Mouse (Mus musculus): Measurements from ENCODE around the gene Plp2.
A peak's percentile ranks its signal among the peaks of the same experiment; 100 is the strongest.

The Plp2 gene

GRCm38 (mm10) chrX:7662936-7663335 is 8.3 kb downstream of the Plp2 start:
- no peak for DNase-seq (ENCODE audit: low read depth, low spot score)

DNA sequence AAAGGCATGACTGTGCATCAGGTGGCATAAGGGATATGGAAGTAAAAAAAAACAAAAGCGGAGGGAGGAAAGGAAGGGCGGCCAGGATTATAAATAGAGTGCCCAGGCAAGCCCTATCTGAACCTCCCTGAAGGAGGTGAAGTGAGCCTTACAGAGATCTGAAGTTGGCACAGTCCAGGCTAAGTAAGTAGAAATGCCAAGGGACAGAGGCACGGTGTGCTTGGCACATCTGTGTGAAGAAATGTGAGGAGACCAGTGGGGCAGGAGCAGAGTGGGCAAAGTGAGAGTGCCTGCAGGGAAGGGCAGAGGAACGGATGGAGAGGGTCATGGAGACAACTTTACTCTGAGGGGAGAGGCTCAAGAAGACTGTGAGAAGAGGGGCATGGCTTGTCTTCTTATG is 10.1 kb downstream of the Plp2 start:
- DNase-seq (ENCODE audit: low read depth, low spot score): no peak

- peak; percentile 49 for DNase-seq (ENCODE audit: low read depth, low spot score)
Observed at GRCm38 (mm10) chrX:7658785-7659589, 12.2 kb downstream of the Plp2 start.

DNA sequence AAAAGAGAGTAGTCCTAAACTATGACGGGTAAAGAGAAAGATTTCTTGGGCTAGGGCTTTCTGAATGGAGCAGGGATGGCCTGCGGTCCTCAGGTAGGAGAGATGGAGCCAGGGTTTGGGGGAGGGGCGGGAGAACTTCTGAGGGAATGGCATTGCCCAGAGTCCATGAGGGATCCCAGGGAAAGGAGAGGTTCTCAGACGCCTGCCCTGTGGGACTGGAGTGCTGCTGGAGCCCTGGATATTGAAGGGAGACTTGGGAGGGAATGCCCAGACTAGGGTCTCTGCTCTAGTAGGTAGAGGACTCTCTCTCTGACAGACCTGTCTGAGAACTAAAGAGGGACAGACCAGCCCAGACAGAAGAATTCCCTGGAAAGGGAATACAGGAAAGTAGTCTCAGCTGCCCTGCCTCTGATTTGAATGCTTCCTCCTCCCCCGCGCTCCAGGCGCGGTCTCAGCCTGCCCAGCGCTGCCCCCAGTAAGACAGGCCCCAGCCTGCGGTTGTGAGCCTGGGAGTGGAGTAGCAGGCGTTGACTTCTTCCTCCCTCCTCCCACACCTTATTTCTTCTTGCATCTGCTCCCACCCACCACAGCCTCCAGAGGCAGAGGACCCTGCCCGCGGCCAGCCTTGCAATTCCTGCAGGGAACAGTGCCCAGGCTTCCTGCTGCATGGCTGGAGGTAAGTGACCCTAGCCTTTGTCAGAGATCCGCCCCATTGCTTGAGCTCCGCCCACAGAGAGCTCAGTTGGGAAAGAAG is 13.0 kb downstream of the Plp2 start:
- peak; percentile 70 for DNase-seq (ENCODE audit: low read depth, low spot score)

GRCm38 (mm10) chrX:7657221-7657639 is 14.0 kb downstream of the Plp2 start, which contains the start of gene Prickle3:
Prickle3 (plus strand) TSS chrX:7657260.
- DNase-seq (ENCODE audit: low read depth, low spot score): peak; percentile 52

GRCm38 (mm10) chrX:7648671-7649304 is 22.4 kb downstream of the Plp2 start:
- DNase-seq (ENCODE audit: low read depth, low spot score): peak; percentile 99

DNA sequence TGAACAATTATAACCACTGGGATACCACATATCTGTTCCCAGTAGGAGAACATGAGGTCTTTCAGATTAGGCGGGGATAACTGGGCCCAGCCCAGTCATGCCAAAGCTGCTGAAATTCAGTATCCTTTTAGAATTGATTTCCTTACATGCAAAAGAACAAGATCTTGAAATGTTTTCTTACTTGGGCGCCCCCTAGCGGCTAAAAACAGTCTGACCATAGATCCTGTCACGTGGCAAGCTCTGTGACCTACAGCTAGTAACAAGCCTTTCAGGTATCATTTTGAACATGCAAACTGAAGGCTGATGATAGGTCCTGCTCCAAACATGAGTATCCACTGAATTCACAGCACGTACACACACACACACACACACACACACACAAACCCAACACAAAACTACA is 25.8 kb downstream of the Plp2 start:
- DNase-seq (ENCODE audit: low read depth, low spot score): peak; percentile 85

- peak; percentile 11 for DNase-seq (ENCODE audit: low read depth, low spot score)
Observed at GRCm38 (mm10) chrX:7640785-7641184, 30.4 kb downstream of the Plp2 start.

DNA sequence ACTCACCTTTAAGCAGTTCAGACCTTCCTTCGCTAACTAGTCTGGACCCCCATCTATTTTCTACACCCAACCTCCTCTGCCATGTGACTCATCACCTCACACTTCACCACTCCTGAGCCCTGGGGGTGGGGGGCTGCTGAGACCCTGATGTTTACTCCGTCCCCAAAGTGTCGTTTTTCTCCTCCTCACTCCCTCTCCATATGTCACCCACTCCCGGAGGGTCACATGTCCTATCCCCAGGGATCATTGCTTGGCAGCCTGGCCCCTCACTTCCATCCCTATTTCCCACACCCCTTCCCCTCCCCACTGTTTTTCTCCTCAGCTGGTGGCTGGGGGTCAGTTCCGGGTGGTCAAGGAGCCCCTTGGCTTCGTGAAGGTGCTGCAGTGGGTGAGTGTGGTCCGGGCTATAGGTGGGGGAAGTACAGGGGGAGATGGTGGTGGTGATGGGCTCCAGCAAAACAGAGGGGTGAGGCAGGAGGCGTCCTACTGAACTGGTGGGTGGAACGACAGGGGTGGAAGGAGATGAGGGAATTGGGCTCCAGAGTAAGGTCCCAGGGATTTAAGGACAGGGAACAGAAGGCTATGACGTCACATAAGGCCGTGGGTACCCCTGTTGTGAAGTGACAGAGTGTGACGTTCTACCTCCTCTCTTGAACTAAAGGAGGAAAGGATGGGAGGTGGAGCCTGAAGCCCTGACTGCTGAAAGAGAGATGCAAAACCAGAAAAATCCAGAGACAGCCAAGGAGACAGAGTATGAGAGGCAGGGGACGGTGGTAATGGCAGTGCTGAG is 31.5 kb downstream of the Plp2 start:
- DNase-seq (ENCODE audit: low read depth, low spot score): no peak

GRCm38 (mm10) chrX:7638401-7639091 is 32.6 kb downstream of the Plp2 start, which contains the start of gene Syp:
Syp (plus strand) TSS chrX:7638471.
- DNase-seq (ENCODE audit: low read depth, low spot score): peak; percentile 90

GRCm38 (mm10) chrX:7635101-7635500 is 36.1 kb downstream of the Plp2 start:
- no peak for DNase-seq (ENCODE audit: low read depth, low spot score)

- no peak for DNase-seq (ENCODE audit: low read depth, low spot score)
Observed at GRCm38 (mm10) chrX:7632560-7632959, 38.6 kb downstream of the Plp2 start.

Data from R1 (cell line).